Mouse (Mus musculus) kidney, embryonic 14.5 days (tissue): ENCODE measurements around the gene Tmem151b. TPM values are rescaled to one million over a fixed set of nuclear protein-coding genes. Genes with fewer than 3 reads are reported as not detected.

Experiments
- ATAC-seq: fragments of 200-750 bp; cut with Nextera tagmentation; 2 replicates; pipeline ENCODE4 v1.8.0; 2017; ENCODE audit warnings: moderate number of reproducible peaks, mild to moderate bottlenecking, moderate TSS enrichment, moderate library complexity; ENCODE audit not compliant: low FRiP score, low TSS enrichment
- H3K27ac ChIP-seq: fragments of 300-500 bp; sonication (generic); 2 replicates; pipeline ENCODE4 v1.5.1; 2014; ENCODE audit warnings: low read depth, mild to moderate bottlenecking, low read length, moderate library complexity, mixed read lengths
- H3K27me3 ChIP-seq: fragments of 300-500 bp; sonication (generic); 2 replicates; pipeline ENCODE4 v1.6.1; 2014; ENCODE audit warnings: mild to moderate bottlenecking, low read length; ENCODE audit not compliant: control insufficient read depth, insufficient read depth
- H3K36me3 ChIP-seq: fragments of 300-500 bp; sonication (generic); 2 replicates; pipeline ENCODE4 v1.6.1; 2014; ENCODE audit warnings: low read length, mixed read lengths; ENCODE audit not compliant: control insufficient read depth, insufficient read depth
- H3K4me1 ChIP-seq: fragments of 300-500 bp; sonication (generic); 2 replicates; pipeline ENCODE4 v1.6.1; 2014; ENCODE audit warnings: low read length, mixed read lengths; ENCODE audit not compliant: control insufficient read depth, insufficient read depth
- H3K4me2 ChIP-seq: fragments of 300-500 bp; sonication (generic); replicated peaks from 2 replicates; pipeline ENCODE4 v1.6.1; 2014; ENCODE audit warnings: low read depth, mild to moderate bottlenecking, low read length
- H3K4me3 ChIP-seq: fragments of 300-500 bp; sonication (generic); 2 replicates; pipeline ENCODE4 v1.5.1; 2014; ENCODE audit warnings: mild to moderate bottlenecking, low read length
- H3K9ac ChIP-seq: fragments of 300-500 bp; sonication (generic); 2 replicates; pipeline ENCODE4 v1.6.1; 2014; ENCODE audit warnings: low read depth, mild to moderate bottlenecking, low read length, moderate library complexity
- H3K9me3 ChIP-seq: fragments of 300-500 bp; sonication (generic); 2 replicates; pipeline ENCODE4 v1.6.1; 2016; ENCODE audit warnings: low read length; ENCODE audit not compliant: control insufficient read depth
- WGBS: fragments of 180-500 bp; shearing (Covaris S2); extraction: QIAGEN DNeasy Blood & Tissue Kit; methylation state at CpG from one replicate; pipeline ENCODE4 v1.1.7; 2014; 5-methylcytosine and 5-hydroxymethylcytosine counted together
- polyA plus RNA-seq: library from polyadenylated mRNA; unstranded; fragments of >200 nt; fragmentation: Nextera tagmentation; extraction: Ambion mirVana; gene quantifications from 2 replicates; pipeline ENCODE4 v1.2.1, GENCODE M21; 2014

Gene Tmem151b
- polyA plus RNA-seq, 1 experiment from 2014 or later = 1.7 TPM

DNA sequence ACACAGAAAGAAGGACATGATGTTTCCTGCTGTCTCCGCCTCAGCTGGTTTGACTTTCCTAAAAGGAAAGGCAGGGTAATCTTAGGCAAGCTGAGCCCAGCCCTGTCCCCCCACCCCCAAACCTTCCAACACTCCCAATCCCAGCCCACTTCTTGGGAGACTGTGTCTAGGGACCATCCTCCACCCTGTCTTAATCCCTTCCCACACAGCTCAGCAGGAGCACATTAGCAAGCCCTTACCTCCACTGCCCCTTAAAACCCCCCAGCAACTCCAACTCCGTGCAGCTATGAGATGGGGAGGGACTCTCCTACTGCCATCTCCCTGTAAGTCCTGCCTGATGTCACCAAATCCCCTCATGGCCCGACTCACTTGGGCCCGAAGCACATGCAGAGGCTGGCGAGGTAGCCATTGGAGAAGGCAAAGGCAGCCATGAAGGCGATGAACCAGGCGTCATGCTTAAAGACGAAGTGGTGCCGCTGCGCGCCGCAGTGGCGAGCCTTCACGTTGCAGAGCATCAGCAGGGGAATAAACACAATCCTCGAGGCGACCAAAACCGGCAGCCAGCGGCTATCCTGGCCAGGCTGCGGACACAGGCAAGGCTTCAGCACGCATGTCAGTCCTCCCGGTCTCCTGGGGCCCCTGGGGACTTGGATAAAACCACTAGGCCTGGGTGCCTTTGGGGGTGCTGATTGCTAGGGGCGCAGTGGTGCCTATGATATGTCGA lies 36.4 kb upstream of the Tmem151b start:
- H3K4me2 ChIP-seq = no peak overlapping the region
- 0 out of 2 replicates have a peak, but pooled peaks have one; percentile 13 for ATAC-seq
- H3K36me3 ChIP-seq = peaks cover 19% of the 10 kb centered on the region; the same call in 1 of the 2 replicates
- H3K27me3 ChIP-seq = no peaks in the 10 kb centered on the region
- H3K9me3 ChIP-seq = 0 out of 2 replicates have a peak, but pooled peaks cover 5% of the 10 kb centered on the region
- H3K4me1 ChIP-seq = peaks cover 25% of the 10 kb centered on the region
- H3K9ac ChIP-seq = no peak overlapping the region
- H3K4me3 ChIP-seq = no peak overlapping the region
- WGBS = 80% methylated on average over 23 of the region's 23 CpGs
- peak overlapping the region; percentile 77 for H3K27ac ChIP-seq

DNA sequence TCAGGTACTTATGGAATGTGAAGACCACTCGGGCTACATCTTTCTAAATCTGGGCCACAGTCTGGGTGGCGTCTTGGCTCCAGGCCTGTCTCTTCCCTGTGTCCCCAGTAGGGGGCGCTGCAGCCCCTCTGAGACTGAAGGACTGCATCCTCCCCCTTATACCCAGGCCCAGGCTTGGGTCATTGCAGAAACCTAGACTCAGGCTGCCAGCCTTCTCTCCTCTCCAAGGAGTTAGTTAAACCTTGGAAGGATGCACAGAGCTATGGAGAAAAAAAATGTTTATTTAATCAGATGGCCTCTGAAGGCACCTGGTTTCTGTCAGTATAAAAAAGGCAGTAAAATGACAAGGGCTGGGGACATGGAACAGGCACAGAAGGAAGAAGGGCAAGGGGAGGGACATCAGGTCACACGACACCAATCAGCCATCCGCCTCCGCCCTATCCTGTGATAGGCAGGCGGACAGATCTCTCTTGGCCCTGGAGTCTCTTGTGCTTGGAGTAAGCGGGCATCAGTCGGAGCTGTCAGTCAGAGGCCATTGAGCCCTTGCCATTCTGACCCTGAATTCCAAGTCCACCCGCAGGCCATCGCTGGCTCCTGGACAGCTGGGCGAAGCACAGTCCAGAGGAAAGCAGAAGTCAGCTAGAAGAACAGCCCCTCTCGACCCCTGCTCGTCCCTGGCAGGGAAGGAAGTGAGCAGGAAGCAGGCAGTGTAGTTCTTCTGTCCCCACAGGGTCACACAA lies 35.6 kb upstream of the Tmem151b start:
- Histone ChIP-seq H3K4me2 (no peak overlapping the region; the same call in 1 of the 2 replicates), H3K9ac (peak overlapping the region; percentile 40; the same call in 1 of the 2 replicates), H3K9me3 (0 out of 2 replicates have a peak, but pooled peaks cover 5% of the 10 kb centered on the region), H3K4me3 (no peak overlapping the region), H3K4me1 (peaks cover 25% of the 10 kb centered on the region), H3K27me3 (no peaks in the 10 kb centered on the region), H3K27ac (peak overlapping the region; percentile 77), H3K36me3 (peaks cover 19% of the 10 kb centered on the region; the same call in 1 of the 2 replicates)
- 15% methylated on average over 14 of the region's 14 CpGs for WGBS
- ATAC-seq = peak; percentile 64

DNA sequence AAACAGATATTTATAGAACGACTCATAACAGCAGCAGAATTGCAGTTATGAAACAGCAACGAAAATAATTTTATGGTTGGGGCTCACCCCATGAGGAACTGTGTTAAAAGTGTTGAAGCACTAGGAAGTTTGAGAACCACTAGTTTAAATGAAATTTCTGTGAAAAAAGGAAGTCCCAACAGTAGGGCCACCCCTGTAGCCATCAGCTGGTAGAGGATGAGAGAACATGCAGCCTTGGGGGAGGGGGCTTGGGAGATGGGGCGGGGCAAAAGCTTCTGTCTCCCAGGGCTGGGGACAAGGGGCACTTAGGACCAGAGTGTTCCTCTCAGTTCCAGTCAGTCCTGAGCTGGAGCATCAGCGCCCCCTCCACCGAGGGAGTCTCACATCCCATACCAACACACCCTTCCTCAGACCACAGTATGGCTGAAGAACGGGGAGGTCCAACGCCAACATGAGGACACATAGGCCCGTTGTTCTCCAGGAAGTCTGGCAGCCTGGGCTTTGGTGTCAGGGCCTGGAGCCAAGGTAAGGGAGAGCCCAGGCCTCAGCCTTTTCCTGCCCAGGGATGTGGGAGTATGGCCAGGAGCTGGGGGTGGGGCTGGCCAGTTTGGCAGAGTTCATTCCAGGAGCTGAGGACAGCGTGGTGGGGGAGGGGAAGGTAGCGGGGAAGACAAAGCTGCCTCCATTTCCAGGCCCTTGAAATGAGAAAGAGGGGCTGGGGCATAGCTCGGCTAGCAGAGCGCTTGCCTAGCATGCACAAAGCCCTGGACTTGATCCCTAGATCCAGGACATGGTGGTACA lies 34.8 kb upstream of the Tmem151b start:
- peaks cover 12% of the 10 kb centered on the region; the same call in 1 of the 2 replicates for H3K36me3 ChIP-seq
- WGBS = 38% methylated on average over 12 of the region's 12 CpGs
- 0 out of 2 replicates have a peak, but pooled peaks cover 5% of the 10 kb centered on the region for H3K9me3 ChIP-seq
- peak; percentile 20; the same call in 1 of the 2 replicates for ATAC-seq
- peak overlapping the region; percentile 40; the same call in 1 of the 2 replicates for H3K9ac ChIP-seq
- peak overlapping the region; percentile 21 for H3K4me2 ChIP-seq
- peak overlapping the region; percentile 77 for H3K27ac ChIP-seq
- H3K4me1 ChIP-seq = peaks cover 25% of the 10 kb centered on the region
- H3K4me3 ChIP-seq = no peak overlapping the region; the same call in 1 of the 2 replicates
- no peaks in the 10 kb centered on the region for H3K27me3 ChIP-seq

DNA sequence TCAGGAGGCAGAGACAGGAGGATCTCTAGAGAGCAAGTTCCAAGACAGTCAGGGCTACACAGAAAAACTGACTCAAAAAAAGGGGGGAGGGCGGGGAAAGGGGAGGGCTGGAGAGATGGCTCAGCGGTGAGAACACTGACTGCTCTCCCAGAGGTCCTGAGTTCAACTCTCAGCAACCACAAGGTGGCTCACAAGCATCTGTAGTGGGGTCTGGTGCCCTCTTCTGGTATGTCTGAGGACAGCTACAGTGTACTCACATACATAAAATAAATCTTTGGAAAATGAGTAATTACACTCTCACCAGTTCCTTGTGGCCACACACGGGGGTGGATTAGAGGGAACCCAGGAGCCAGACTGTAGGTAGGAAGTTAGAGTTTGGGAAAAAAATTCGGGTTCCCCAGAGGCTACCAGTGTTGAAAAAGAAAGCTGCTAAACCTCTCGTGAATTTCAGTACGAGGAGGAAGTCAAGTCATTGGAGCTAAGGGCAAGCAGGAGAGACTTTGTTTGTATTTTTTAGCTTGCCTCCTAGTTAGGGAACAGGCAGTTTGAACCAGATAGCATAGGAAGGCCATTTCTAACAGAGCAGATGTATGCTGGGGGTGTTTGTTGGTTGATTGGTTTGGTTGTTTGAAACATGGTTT lies 33.4 kb upstream of the Tmem151b start:
- H3K36me3 ChIP-seq = peaks cover 10% of the 10 kb centered on the region; the same call in 1 of the 2 replicates
- H3K9me3 ChIP-seq = 0 out of 2 replicates have a peak, but pooled peaks cover 5% of the 10 kb centered on the region
- H3K4me3 ChIP-seq = no peak overlapping the region
- H3K9ac ChIP-seq = no peak overlapping the region
- H3K4me1 ChIP-seq = peaks cover 25% of the 10 kb centered on the region
- H3K27me3 ChIP-seq = no peaks in the 10 kb centered on the region
- no peak for ATAC-seq
- 70% methylated on average over 6 of the region's 6 CpGs for WGBS
- H3K27ac ChIP-seq = no peak overlapping the region
- no peak overlapping the region for H3K4me2 ChIP-seq

DNA sequence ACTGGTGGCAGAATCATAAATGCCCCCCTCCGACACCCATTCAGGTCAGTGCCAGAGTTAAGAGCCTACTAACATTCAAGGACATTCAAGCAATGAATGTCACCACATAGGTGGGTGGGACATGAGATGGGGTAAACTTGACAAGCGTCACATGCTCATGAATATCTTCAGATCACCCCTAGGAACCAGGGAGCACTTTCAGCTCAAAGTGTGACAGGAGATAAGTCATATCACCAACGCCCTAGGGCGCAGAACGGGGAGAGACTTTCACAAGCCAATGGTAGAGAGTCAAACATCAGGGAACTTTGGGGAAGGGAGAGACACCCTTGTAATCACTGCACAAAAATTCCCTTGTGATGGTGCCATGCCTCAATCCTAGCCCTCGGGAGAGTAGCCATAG lies 32.7 kb upstream of the Tmem151b start:
- H3K4me3 ChIP-seq = no peak overlapping the region
- ATAC-seq = no peak
- peaks cover 9% of the 10 kb centered on the region; the same call in 1 of the 2 replicates for H3K36me3 ChIP-seq
- peaks cover 25% of the 10 kb centered on the region for H3K4me1 ChIP-seq
- H3K27me3 ChIP-seq = no peaks in the 10 kb centered on the region
- H3K4me2 ChIP-seq = no peak overlapping the region
- no peak overlapping the region for H3K27ac ChIP-seq
- H3K9me3 ChIP-seq = 0 out of 2 replicates have a peak, but pooled peaks cover 5% of the 10 kb centered on the region
- no peak overlapping the region for H3K9ac ChIP-seq
- WGBS = 95% methylated on average over 6 of the region's 6 CpGs

DNA sequence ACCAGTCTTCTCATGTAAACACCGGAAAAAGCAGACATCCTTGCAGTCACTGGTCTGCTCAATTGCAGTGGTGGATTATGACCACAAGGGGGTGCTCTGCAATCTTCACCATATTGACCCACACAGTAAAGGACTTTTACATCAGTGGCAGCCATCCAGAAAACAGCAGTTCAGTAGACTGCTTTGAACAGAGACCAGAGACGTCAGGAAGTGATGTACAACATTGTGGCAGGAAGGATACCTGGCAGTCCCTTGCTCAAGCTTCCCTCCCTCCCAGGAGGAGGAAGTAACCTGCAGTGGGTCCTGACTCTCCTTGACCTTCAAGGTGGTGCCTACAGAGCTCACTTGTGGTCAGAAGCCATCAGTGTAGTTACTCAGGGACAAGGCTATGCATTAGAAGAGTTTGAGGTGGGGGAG lies 32.1 kb upstream of the Tmem151b start:
- no peak overlapping the region for H3K27ac ChIP-seq
- WGBS = 13% methylated on average over 2 of the region's 2 CpGs
- H3K27me3 ChIP-seq = no peaks in the 10 kb centered on the region
- 0 out of 2 replicates have a peak, but pooled peaks cover 3% of the 10 kb centered on the region for H3K9me3 ChIP-seq
- H3K4me3 ChIP-seq = no peak overlapping the region
- 0 out of 2 replicates have a peak, but pooled peaks have one; percentile 18 for ATAC-seq
- H3K4me2 ChIP-seq = no peak overlapping the region
- no peak overlapping the region for H3K9ac ChIP-seq
- peaks cover 25% of the 10 kb centered on the region for H3K4me1 ChIP-seq
- H3K36me3 ChIP-seq = peaks cover 4% of the 10 kb centered on the region; the same call in 1 of the 2 replicates

DNA sequence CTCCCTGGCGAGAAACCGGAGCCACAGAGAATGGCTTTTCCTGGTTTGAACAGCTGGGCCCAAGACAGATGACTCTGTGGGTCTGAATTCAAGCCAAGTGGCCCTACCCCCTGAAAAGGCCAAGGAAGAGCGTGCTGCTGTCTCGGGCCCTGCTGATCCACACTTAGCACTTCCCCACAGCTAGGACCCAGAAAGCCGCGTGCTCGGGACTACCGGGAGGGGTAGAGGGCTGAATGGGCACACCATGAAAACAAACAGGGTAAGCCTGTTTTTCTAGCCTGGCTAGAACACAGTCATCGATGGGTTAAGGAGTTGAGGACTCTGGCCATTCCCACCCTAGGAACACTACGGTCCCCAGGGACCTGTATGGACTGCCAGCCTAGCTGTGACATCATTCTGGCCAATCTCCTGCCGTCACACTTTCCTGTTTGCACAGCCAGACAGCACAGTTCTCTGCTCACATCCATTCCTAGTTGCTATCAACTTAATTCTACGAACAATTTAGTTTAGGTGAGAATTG lies 31.5 kb upstream of the Tmem151b start:
- 0 out of 2 replicates have a peak overlapping the region, but pooled peaks have one; percentile 42 for H3K27ac ChIP-seq

DNA sequence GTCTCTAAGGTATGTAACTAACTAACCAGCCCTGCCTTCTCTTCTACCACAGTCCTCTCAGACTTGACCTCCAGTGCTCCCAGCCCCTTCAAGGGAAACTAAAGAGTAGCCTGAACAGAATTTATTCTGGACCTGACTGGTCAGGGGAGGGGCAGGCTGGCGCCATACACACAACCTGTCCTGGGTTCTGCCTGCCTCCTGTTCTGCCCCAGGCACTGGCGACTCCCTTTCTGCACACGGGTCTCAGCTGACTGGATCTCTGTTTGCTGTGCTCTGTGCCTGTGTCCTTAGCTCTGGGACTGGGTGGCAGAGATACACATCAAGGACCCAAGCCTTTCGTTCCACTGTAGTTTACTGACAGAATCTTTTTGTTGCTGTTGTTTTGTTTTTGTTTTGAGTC lies 30.1 kb upstream of the Tmem151b start:
- 64% methylated on average over 4 of the region's 4 CpGs for WGBS
- no peaks in the 10 kb centered on the region for H3K9me3 ChIP-seq
- H3K4me3 ChIP-seq = no peak overlapping the region
- H3K36me3 ChIP-seq = no peaks in the 10 kb centered on the region
- H3K4me1 ChIP-seq = peaks cover 21% of the 10 kb centered on the region
- no peak overlapping the region for H3K9ac ChIP-seq
- no peak overlapping the region for H3K27ac ChIP-seq
- no peaks in the 10 kb centered on the region for H3K27me3 ChIP-seq
- no peak for ATAC-seq
- no peak overlapping the region for H3K4me2 ChIP-seq

More for the DNA sequence above, 31.5 kb upstream of the Tmem151b start:
- Histone ChIP-seq H3K4me2 (no peak overlapping the region), H3K4me3 (no peak overlapping the region), H3K27me3 (no peaks in the 10 kb centered on the region), H3K4me1 (peaks cover 25% of the 10 kb centered on the region), H3K9ac (no peak overlapping the region), H3K36me3 (no peaks in the 10 kb centered on the region), H3K9me3 (no peaks in the 10 kb centered on the region)
- WGBS = 39% methylated on average over 12 of the region's 12 CpGs
- no peak for ATAC-seq
